In genomic region chr2:147073962-147074361, GRCm38 (mm10) we compare ENCODE assay signal across 38 mouse cellular contexts. TPM values are rescaled to one million over a fixed set of nuclear protein-coding genes. Genes with fewer than 3 reads are reported as not detected.
DNase-seq lines count a peak whose midpoint lies in the region; ATAC-seq lines count a peak whose summit lies in the region.
"Had no signal": no experiment of that assay in that cellular context is flagged by ENCODE, and none has a peak within 500 bp of the region (broad histone marks: within the 10 kb centered on the region; RNA-seq: fewer than 3 reads in every experiment).

No protein-coding gene starts in this region.

- DNase-seq in forebrain, embryonic 10.5 days (ENCODE audit: extremely low spot score, low spot score) = no peak
- DNase-seq in midbrain, embryonic 11.5 days (ENCODE audit: low spot score, missing footprints) = no peak
- peak; percentile 11 for DNase-seq in retina, postnatal 1 day
- DNase-seq in gastrocnemius, postnatal 4 days (ENCODE audit: low spot score in 2 of 2) = no peak
- DNase-seq in adrenal gland, postnatal 4 days (ENCODE audit: low spot score in 2 of 2) = no peak
- DNase-seq: adrenal gland, postnatal 10 days; adrenal gland, postnatal 36 days; B cell, adult 2 months; cerebellum, adult 11-12 months; cerebellum, adult 8-10 months; cerebellum, postnatal 10 days; cerebellum, postnatal 36 days; embryo, embryonic 11 days; gastrocnemius, postnatal 25 days; heart, adult 2 months; heart, postnatal 14 days had no signal

- no peak overlapping the region for H3K9ac ChIP-seq in forebrain, embryonic 12.5 days
- no peak overlapping the region for H3K9ac ChIP-seq in midbrain, embryonic 12.5 days (replicated peaks)
- no peak overlapping the region for H3K9ac ChIP-seq in midbrain, embryonic 11.5 days (ENCODE audit: low read length)
- no peak overlapping the region for H3K9ac ChIP-seq in forebrain, embryonic 15.5 days (replicated peaks)
- H3K9ac ChIP-seq: embryonic facial prominence, embryonic 13.5 days; heart, embryonic 13.5 days; hindbrain, embryonic 12.5 days; hindbrain, embryonic 15.5 days had no signal

- no peak overlapping the region for H3K27ac ChIP-seq in forebrain, embryonic 12.5 days
- H3K27ac ChIP-seq in forebrain, embryonic 10.5 days = no peak overlapping the region
- no peak overlapping the region for H3K27ac ChIP-seq in midbrain, embryonic 12.5 days (replicated peaks)
- no peak overlapping the region for H3K27ac ChIP-seq in midbrain, embryonic 11.5 days (ENCODE audit: low read depth, low read length)
- no peak overlapping the region for H3K27ac ChIP-seq in forebrain, embryonic 15.5 days (replicated peaks)
- H3K27ac ChIP-seq: embryonic facial prominence, embryonic 10.5 days; embryonic facial prominence, embryonic 13.5 days; heart, adult 2 months; heart, embryonic 10.5 days; heart, embryonic 13.5 days; hindbrain, embryonic 12.5 days; hindbrain, embryonic 15.5 days had no signal

- H3K4me3 ChIP-seq in forebrain, embryonic 12.5 days (replicated peaks) = no peak overlapping the region
- no peak overlapping the region for H3K4me3 ChIP-seq in forebrain, embryonic 10.5 days
- H3K4me3 ChIP-seq in midbrain, embryonic 12.5 days = no peak overlapping the region
- no peak overlapping the region for H3K4me3 ChIP-seq in midbrain, embryonic 11.5 days (ENCODE audit: low read depth, low read length)
- no peak overlapping the region for H3K4me3 ChIP-seq in forebrain, embryonic 15.5 days
- H3K4me3 ChIP-seq: embryonic facial prominence, embryonic 10.5 days; embryonic facial prominence, embryonic 13.5 days; erythroblast, embryonic 14.5 days; heart, adult 2 months; heart, embryonic 10.5 days; heart, embryonic 13.5 days; hindbrain, embryonic 12.5 days; hindbrain, embryonic 15.5 days had no signal

- H3K4me2 ChIP-seq in forebrain, embryonic 12.5 days = no peak overlapping the region
- H3K4me2 ChIP-seq in midbrain, embryonic 12.5 days (replicated peaks) = no peak overlapping the region
- no peak overlapping the region for H3K4me2 ChIP-seq in midbrain, embryonic 11.5 days
- no peak overlapping the region for H3K4me2 ChIP-seq in forebrain, embryonic 15.5 days (replicated peaks)
- H3K4me2 ChIP-seq: embryonic facial prominence, embryonic 13.5 days; heart, embryonic 13.5 days; hindbrain, embryonic 12.5 days; hindbrain, embryonic 15.5 days had no signal

- peaks cover 9% of the 10 kb centered on the region; the same call in 1 of the 2 replicates for H3K4me1 ChIP-seq in forebrain, embryonic 12.5 days
- H3K4me1 ChIP-seq in forebrain, embryonic 10.5 days = peaks cover 28% of the 10 kb centered on the region
- H3K4me1 ChIP-seq in midbrain, embryonic 12.5 days = peaks cover 3% of the 10 kb centered on the region; the same call in 1 of the 2 replicates
- no peaks in the 10 kb centered on the region for H3K4me1 ChIP-seq in midbrain, embryonic 11.5 days (ENCODE audit: control insufficient read depth, insufficient read depth, low read length)
- peaks cover 6% of the 10 kb centered on the region; the same call in 1 of the 2 replicates for H3K4me1 ChIP-seq in forebrain, embryonic 15.5 days
- H3K4me1 ChIP-seq: embryonic facial prominence, embryonic 10.5 days; embryonic facial prominence, embryonic 13.5 days; heart, embryonic 10.5 days; heart, embryonic 13.5 days; hindbrain, embryonic 15.5 days had no signal

- WGBS in forebrain, embryonic 12.5 days = 21% methylated on average over 2 of the region's 2 CpGs
- 38% methylated on average over 2 of the region's 2 CpGs for WGBS in forebrain, embryonic 10.5 days
- 62% methylated on average over 2 of the region's 2 CpGs for WGBS in midbrain, embryonic 12.5 days
- WGBS in midbrain, embryonic 11.5 days = 81% methylated on average over 2 of the region's 2 CpGs
- 13% methylated on average over 2 of the region's 2 CpGs for WGBS in forebrain, embryonic 15.5 days

- no peaks in the 10 kb centered on the region for H3K9me3 ChIP-seq in forebrain, embryonic 12.5 days
- no peaks in the 10 kb centered on the region for H3K9me3 ChIP-seq in forebrain, embryonic 10.5 days
- no peaks in the 10 kb centered on the region for H3K9me3 ChIP-seq in midbrain, embryonic 12.5 days
- no peaks in the 10 kb centered on the region for H3K9me3 ChIP-seq in midbrain, embryonic 11.5 days (ENCODE audit: control insufficient read depth, low read length)
- no peaks in the 10 kb centered on the region for H3K9me3 ChIP-seq in forebrain, embryonic 15.5 days
- H3K9me3 ChIP-seq: embryonic facial prominence, embryonic 10.5 days; embryonic facial prominence, embryonic 13.5 days; G1E; heart, embryonic 10.5 days; heart, embryonic 13.5 days; hindbrain, embryonic 12.5 days; hindbrain, embryonic 15.5 days had no signal

- peak; percentile 83 for ATAC-seq in forebrain, embryonic 12.5 days (ENCODE audit: low FRiP score)
- 0 out of 2 replicates have a peak, but pooled peaks have one; percentile 19 for ATAC-seq in midbrain, embryonic 12.5 days (ENCODE audit: low FRiP score, low read depth)
- ATAC-seq in midbrain, embryonic 11.5 days (ENCODE audit: low FRiP score) = no peak
- ATAC-seq in forebrain, embryonic 15.5 days (replicated peaks) = peak; percentile 89
- ATAC-seq: intestine, postnatal 0 days; Patski had no signal

- peaks cover 11% of the 10 kb centered on the region for H3K27me3 ChIP-seq in forebrain, embryonic 12.5 days
- H3K27me3 ChIP-seq in forebrain, embryonic 10.5 days (ENCODE audit: poor library complexity, severe bottlenecking) = peaks cover 48% of the 10 kb centered on the region
- H3K27me3 ChIP-seq in midbrain, embryonic 12.5 days = peaks cover 3% of the 10 kb centered on the region
- no peaks in the 10 kb centered on the region for H3K27me3 ChIP-seq in midbrain, embryonic 11.5 days (ENCODE audit: control insufficient read depth, insufficient read depth, low read length)
- H3K27me3 ChIP-seq in forebrain, embryonic 15.5 days = peaks cover 8% of the 10 kb centered on the region
- H3K27me3 ChIP-seq: CH12.LX, Patski had no signal

- H3K36me3 ChIP-seq in forebrain, embryonic 12.5 days (replicated peaks) = peaks cover 11% of the 10 kb centered on the region
- H3K36me3 ChIP-seq in forebrain, embryonic 10.5 days (replicated peaks) = peaks cover 57% of the 10 kb centered on the region
- H3K36me3 ChIP-seq in midbrain, embryonic 12.5 days = peaks cover 15% of the 10 kb centered on the region; the same call in 1 of the 2 replicates
- H3K36me3 ChIP-seq in midbrain, embryonic 11.5 days (ENCODE audit: control insufficient read depth, insufficient read depth, low read length) = peaks cover 2% of the 10 kb centered on the region; the same call in 1 of the 2 replicates
- H3K36me3 ChIP-seq in forebrain, embryonic 15.5 days = peaks cover 42% of the 10 kb centered on the region

RNA-seq across cellular contexts. Expression of gene Nkx2-4, which starts 11.3 kb away (rescaled TPM):
- polyA plus RNA-seq in forebrain, embryonic 12.5 days (2016; fragmentation: Nextera tagmentation; extraction: Ambion mirVana) = 1.1 and 2.8 TPM in 2 replicates
- 0.10 and 0.28 TPM in 2 replicates for polyA plus RNA-seq in forebrain, embryonic 10.5 days (2016; fragmentation: Nextera tagmentation; extraction: Ambion mirVana)
- polyA plus RNA-seq in midbrain, embryonic 12.5 days (2016; fragmentation: Nextera tagmentation; extraction: Ambion mirVana) = 3.0 and 3.4 TPM in 2 replicates
- polyA plus RNA-seq in midbrain, embryonic 11.5 days (2014; fragmentation: Nextera tagmentation; extraction: Ambion mirVana) = 3.0 and 4.3 TPM in 2 replicates
- polyA plus RNA-seq in forebrain, embryonic 15.5 days (2015; fragmentation: Nextera tagmentation; extraction: Ambion mirVana) = 0.31 and 0.76 TPM in 2 replicates
- not detected for total RNA-seq in gastrocnemius, postnatal 4 days (2021)
- not detected for total RNA-seq in adrenal gland, postnatal 4 days (2021)
- total RNA-seq: adrenal gland, adult 18-20 months; adrenal gland, postnatal 10 days; adrenal gland, postnatal 36 days; CH12.LX; gastrocnemius, adult 8-10 months; gastrocnemius, postnatal 25 days; granulocyte monocyte progenitor cell, adult 5-6 weeks; heart, adult 2 months; heart, postnatal 14 days; hematopoietic stem cell, adult 5-6 weeks had no signal
- polyA plus RNA-seq: cortical plate, adult 2 months; embryonic facial prominence, embryonic 13.5 days; erythroblast, embryonic 14.5 days; frontal cortex, adult 2 months; G1E; heart, adult 2 months; heart, embryonic 10.5 days; heart, embryonic 13.5 days; heart, embryonic 16.5 days; hindbrain, embryonic 12.5 days; hindbrain, embryonic 15.5 days; intestine, embryonic 14.5 days; intestine, postnatal 0 days; Patski had no signal
